In the genomic region with DNA sequence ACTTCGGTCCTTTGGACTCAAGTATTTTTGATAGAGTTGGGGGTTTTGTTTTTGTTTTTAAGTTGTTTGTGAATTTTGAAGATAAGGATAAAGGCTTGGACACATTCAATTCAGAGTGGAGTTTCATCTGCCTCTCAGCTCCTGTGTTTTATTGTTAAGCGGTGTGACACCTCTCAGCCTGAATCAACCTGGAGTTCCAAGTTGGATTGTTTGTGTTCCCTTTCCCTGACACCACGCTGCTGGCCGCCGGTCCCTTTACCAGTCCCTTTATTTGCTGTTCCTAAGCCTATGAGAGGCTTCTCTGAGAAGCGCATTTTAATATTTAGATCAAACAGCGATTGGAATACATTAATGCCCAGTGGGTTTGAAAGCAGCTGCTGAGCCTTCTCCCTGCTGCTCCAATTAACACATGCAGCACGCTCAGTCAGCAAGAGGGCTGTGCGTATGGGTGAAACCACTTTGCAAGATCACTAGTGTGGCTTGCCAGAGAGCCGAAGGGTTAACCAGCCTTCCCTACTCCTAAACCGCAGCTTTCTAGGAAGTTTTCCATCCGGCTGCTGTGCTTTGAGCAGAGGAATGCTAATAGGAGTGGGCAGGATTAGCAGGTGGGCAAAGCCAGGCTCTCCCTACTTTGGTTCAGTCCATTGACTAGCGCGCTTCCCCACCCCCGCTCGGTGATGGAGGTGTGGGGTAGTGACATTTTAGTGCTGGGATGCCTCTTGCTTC, we compare ENCODE assay signal across 8 mouse cellular contexts.
A peak's percentile ranks its signal among the peaks of the same experiment; 100 is the strongest.
DNase-seq lines count a peak whose midpoint lies in the region; ATAC-seq and TF ChIP-seq lines count a peak whose summit lies in the region.

No protein-coding gene starts in this region.

- 6% methylated on average over 16 of the region's 16 CpGs for WGBS in liver, embryonic 11.5 days
- WGBS in forebrain, embryonic 11.5 days = 3% methylated on average over 16 of the region's 16 CpGs
- WGBS in kidney, embryonic 15.5 days = 3% methylated on average over 16 of the region's 16 CpGs
- WGBS in limb, embryonic 14.5 days = 3% methylated on average over 16 of the region's 16 CpGs

- H3K36me3 ChIP-seq in liver, embryonic 11.5 days (ENCODE audit: control insufficient read depth, insufficient read depth, low read length) = no peaks in the 10 kb centered on the region
- H3K36me3 ChIP-seq in forebrain, embryonic 11.5 days (ENCODE audit: control insufficient read depth, insufficient read depth, low read length) = no peaks in the 10 kb centered on the region
- no peaks in the 10 kb centered on the region for H3K36me3 ChIP-seq in kidney, embryonic 15.5 days
- H3K36me3 ChIP-seq in limb, embryonic 14.5 days (ENCODE audit: control insufficient read depth, insufficient read depth, low read length) = no peaks in the 10 kb centered on the region

- H3K27ac ChIP-seq in liver, embryonic 11.5 days (ENCODE audit: low read depth, low read length) = no peak overlapping the region
- H3K27ac ChIP-seq in forebrain, embryonic 11.5 days (ENCODE audit: low read depth, low read length) = peak overlapping the region; percentile 88
- peak overlapping the region; percentile 62; the same call in 1 of the 2 replicates for H3K27ac ChIP-seq in kidney, embryonic 15.5 days
- H3K27ac ChIP-seq in limb, embryonic 14.5 days (replicated peaks; ENCODE audit: low read depth, low read length) = no peak overlapping the region

- peak overlapping the region; percentile 57 for H3K4me2 ChIP-seq in liver, embryonic 11.5 days
- peak overlapping the region; percentile 79 for H3K4me2 ChIP-seq in forebrain, embryonic 11.5 days (ENCODE audit: low read depth, low read length, severe bottlenecking)
- H3K4me2 ChIP-seq in kidney, embryonic 15.5 days = peak overlapping the region; percentile 72
- peak overlapping the region; percentile 57 for H3K4me2 ChIP-seq in limb, embryonic 14.5 days (replicated peaks; ENCODE audit: low read depth, low read length, severe bottlenecking)

- TF ChIP-seq POLR2A in limb, embryonic 14.5 days (IDR thresholded peaks at IDR 0.05; ENCODE audit: borderline replicate concordance, extremely low read depth, insufficient read depth, insufficient read length) = no peak

- H3K4me1 ChIP-seq in liver, embryonic 11.5 days (replicated peaks; ENCODE audit: control insufficient read depth, insufficient read depth, low read length) = 0 out of 2 replicates have a peak, but pooled peaks cover 2% of the 10 kb centered on the region
- 0 out of 2 replicates have a peak, but pooled peaks cover 10% of the 10 kb centered on the region for H3K4me1 ChIP-seq in forebrain, embryonic 11.5 days (replicated peaks; ENCODE audit: control insufficient read depth, insufficient read depth, low read length)
- peaks cover 25% of the 10 kb centered on the region for H3K4me1 ChIP-seq in kidney, embryonic 15.5 days
- H3K4me1 ChIP-seq in limb, embryonic 14.5 days (ENCODE audit: control insufficient read depth, insufficient read depth, low read length) = peaks cover 15% of the 10 kb centered on the region

- H3K27me3 ChIP-seq in liver, embryonic 11.5 days (replicated peaks; ENCODE audit: control insufficient read depth, insufficient read depth, low read length) = peaks cover 19% of the 10 kb centered on the region
- H3K27me3 ChIP-seq in forebrain, embryonic 11.5 days (ENCODE audit: control insufficient read depth, insufficient read depth, low read length) = no peaks in the 10 kb centered on the region
- peaks cover 36% of the 10 kb centered on the region; the same call in 1 of the 2 replicates for H3K27me3 ChIP-seq in kidney, embryonic 15.5 days
- peaks cover 15% of the 10 kb centered on the region for H3K27me3 ChIP-seq in limb, embryonic 14.5 days (ENCODE audit: control insufficient read depth, insufficient read depth, low read length)

- DNase-seq in liver, embryonic 11.5 days (ENCODE audit: low spot score) = peak; percentile 34
- no peak for DNase-seq in liver
- peak; percentile 82 for DNase-seq in forebrain, embryonic 11.5 days (ENCODE audit: low spot score)
- DNase-seq in limb, embryonic 14.5 days (ENCODE audit: low spot score) = peak; percentile 65
- DNase-seq in right cerebral cortex, adult 2 months (ENCODE audit: low spot score in 2 of 2) = peak; percentile 65 to 70
- no peak for DNase-seq in spleen, postnatal 10 days (ENCODE audit: low spot score in 2 of 2)
- no peak for DNase-seq in urinary bladder, postnatal 25 days (ENCODE audit: low spot score)

- H3K9me3 ChIP-seq in liver, embryonic 11.5 days (ENCODE audit: control insufficient read depth, low read length) = no peaks in the 10 kb centered on the region
- H3K9me3 ChIP-seq in forebrain, embryonic 11.5 days (ENCODE audit: control insufficient read depth, low read length) = no peaks in the 10 kb centered on the region
- no peaks in the 10 kb centered on the region for H3K9me3 ChIP-seq in kidney, embryonic 15.5 days (replicated peaks)
- no peaks in the 10 kb centered on the region for H3K9me3 ChIP-seq in limb, embryonic 14.5 days (ENCODE audit: control insufficient read depth, low read length)

- H3K4me3 ChIP-seq in liver, embryonic 11.5 days (ENCODE audit: low read depth, low read length) = peak overlapping the region; percentile 21
- peak overlapping the region; percentile 42 for H3K4me3 ChIP-seq in forebrain, embryonic 11.5 days (ENCODE audit: low read depth, low read length)
- H3K4me3 ChIP-seq in kidney, embryonic 15.5 days (replicated peaks) = peak overlapping the region; percentile 38
- peak overlapping the region; percentile 17 for H3K4me3 ChIP-seq in limb, embryonic 14.5 days (replicated peaks; ENCODE audit: low read length)

- ATAC-seq in liver, embryonic 11.5 days (replicated peaks; ENCODE audit: low FRiP score) = no peak
- ATAC-seq in forebrain, embryonic 11.5 days (replicated peaks; ENCODE audit: low FRiP score) = peak; percentile 88
- ATAC-seq in kidney, embryonic 15.5 days (replicated peaks; ENCODE audit: low FRiP score) = peak; percentile 75
- ATAC-seq in limb, embryonic 14.5 days (ENCODE audit: low FRiP score, low read depth) = no peak

- no peak overlapping the region for H3K9ac ChIP-seq in liver, embryonic 11.5 days (ENCODE audit: low read depth, low read length)
- peak overlapping the region; percentile 64 for H3K9ac ChIP-seq in forebrain, embryonic 11.5 days (ENCODE audit: low read length)
- no peak overlapping the region for H3K9ac ChIP-seq in kidney, embryonic 15.5 days
- H3K9ac ChIP-seq in limb, embryonic 14.5 days (ENCODE audit: low read depth, low read length, severe bottlenecking) = no peak overlapping the region

Comparison
In these comparisons a context has a peak if more than half of its experiments do, and no peak if none do; other contexts are left out.
1. DNase-seq: peak in liver, embryonic 11.5 days (single experiment), forebrain, embryonic 11.5 days (single experiment), limb, embryonic 14.5 days (single experiment) and right cerebral cortex, adult 2 months (2 of 2); none in liver (single experiment), spleen, postnatal 10 days (0 of 2) and urinary bladder, postnatal 25 days (single experiment).
2. ATAC-seq: peak in forebrain, embryonic 11.5 days (single experiment) and kidney, embryonic 15.5 days (single experiment); none in liver, embryonic 11.5 days (single experiment) and limb, embryonic 14.5 days (single experiment).
3. H3K27ac ChIP-seq: peak in forebrain, embryonic 11.5 days (single experiment) and kidney, embryonic 15.5 days (single experiment); none in liver, embryonic 11.5 days (single experiment) and limb, embryonic 14.5 days (single experiment).
4. Peak in every context shown above with its lines, with median percentiles within 50 percentile points of each other: H3K4me2 ChIP-seq and H3K4me3 ChIP-seq.